In the genomic region with DNA sequence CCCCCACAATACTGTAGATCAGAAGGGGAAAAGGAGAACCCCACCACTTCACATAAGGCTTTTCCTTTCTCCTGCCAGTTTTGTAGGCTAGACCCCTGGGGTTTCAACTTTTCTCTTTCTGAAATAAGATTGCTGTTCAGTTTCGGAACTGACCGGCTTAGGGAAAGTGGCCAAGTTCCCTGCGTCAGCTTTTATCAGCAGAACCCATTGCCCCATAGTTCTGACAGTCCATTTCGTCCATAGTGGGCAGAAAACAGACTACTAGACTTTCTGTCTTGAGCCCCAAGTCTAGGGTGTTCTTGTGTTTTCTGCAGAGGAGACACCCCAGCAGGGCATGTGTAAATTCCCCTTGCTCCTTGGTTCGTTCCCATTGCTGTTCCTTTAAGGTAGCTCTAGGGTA, we compare ENCODE assay signal across 8 mouse cellular contexts.
DNase-seq lines count a peak whose midpoint lies in the region; ATAC-seq and TF ChIP-seq lines count a peak whose summit lies in the region.

No protein-coding gene starts in this region.

- H3K9me3 ChIP-seq in heart, embryonic 11.5 days (replicated peaks; ENCODE audit: control insufficient read depth, low read length) = no peaks in the 10 kb centered on the region
- no peaks in the 10 kb centered on the region for H3K9me3 ChIP-seq in ES-Bruce4 (replicated peaks; ENCODE audit: control insufficient read depth, insufficient read depth, low read length, poor library complexity, severe bottlenecking)
- H3K9me3 ChIP-seq in forebrain, postnatal 0 days (ENCODE audit: low read length) = no peaks in the 10 kb centered on the region
- H3K9me3 ChIP-seq in liver, embryonic 16.5 days (replicated peaks; ENCODE audit: control insufficient read depth, low read length) = no peaks in the 10 kb centered on the region

- H3K27ac ChIP-seq in heart, embryonic 11.5 days (ENCODE audit: low read depth, low read length) = no peak overlapping the region
- no peak overlapping the region for H3K27ac ChIP-seq in ES-Bruce4 (ENCODE audit: insufficient read depth, low read length)
- no peak overlapping the region for H3K27ac ChIP-seq in forebrain, postnatal 0 days (ENCODE audit: low read depth, low read length)
- H3K27ac ChIP-seq in liver, embryonic 16.5 days (ENCODE audit: low read length) = no peak overlapping the region

- H3K36me3 ChIP-seq in heart, embryonic 11.5 days (ENCODE audit: control insufficient read depth, insufficient read depth, low read length) = no peaks in the 10 kb centered on the region
- H3K36me3 ChIP-seq in ES-Bruce4 (ENCODE audit: control insufficient read depth, insufficient read depth, low read length, poor library complexity, severe bottlenecking) = no peaks in the 10 kb centered on the region
- H3K36me3 ChIP-seq in forebrain, postnatal 0 days (ENCODE audit: insufficient read depth) = no peaks in the 10 kb centered on the region
- no peaks in the 10 kb centered on the region for H3K36me3 ChIP-seq in liver, embryonic 16.5 days (ENCODE audit: control insufficient read depth, insufficient read depth)

- DNase-seq in heart, postnatal 4 days = no peak
- no peak for DNase-seq in forebrain, postnatal 0 days
- DNase-seq in frontal cortex, adult 2 months (ENCODE audit: extremely low spot score in 1 of 2, low spot score in 1 of 2) = no peak
- DNase-seq in ovary, postnatal 36 days (ENCODE audit: low spot score) = no peak
- no peak for DNase-seq in urinary bladder, postnatal 25 days (ENCODE audit: low spot score)

- no peak for TF ChIP-seq EP300 in ES-Bruce4 (IDR thresholded peaks at IDR 0.05; ENCODE audit: insufficient read depth, low read depth, low read length)

- no peaks in the 10 kb centered on the region for H3K27me3 ChIP-seq in heart, embryonic 11.5 days (ENCODE audit: control insufficient read depth, insufficient read depth, low read length)
- no peaks in the 10 kb centered on the region for H3K27me3 ChIP-seq in ES-Bruce4 (ENCODE audit: control insufficient read depth, insufficient read depth, low read length, poor library complexity, severe bottlenecking)
- H3K27me3 ChIP-seq in forebrain, postnatal 0 days (ENCODE audit: insufficient read depth, low read length) = no peaks in the 10 kb centered on the region
- peaks cover 14% of the 10 kb centered on the region for H3K27me3 ChIP-seq in liver, embryonic 16.5 days (ENCODE audit: control insufficient read depth, insufficient read depth, low read depth, low read length)

- H3K4me3 ChIP-seq in heart, embryonic 11.5 days (ENCODE audit: low read depth, low read length) = peak overlapping the region; percentile 76; the same call in 1 of the 2 replicates
- H3K4me3 ChIP-seq in ES-Bruce4 (ENCODE audit: low read depth, low read length) = no peak overlapping the region
- peak overlapping the region; percentile 72; the same call in 1 of the 2 replicates for H3K4me3 ChIP-seq in forebrain, postnatal 0 days (ENCODE audit: low read depth, low read length)
- peak overlapping the region; percentile 59 for H3K4me3 ChIP-seq in liver, embryonic 16.5 days (ENCODE audit: low read depth, low read length)

- no peak for TF ChIP-seq CTCF in ES-Bruce4 (IDR thresholded peaks at IDR 0.05; ENCODE audit: low read depth, low read length)
- no peak for TF ChIP-seq CTCF in forebrain, postnatal 0 days (IDR thresholded peaks at IDR 0.05; ENCODE audit: low read depth)

- H3K4me2 ChIP-seq in heart, embryonic 11.5 days = peak overlapping the region; percentile 96
- H3K4me2 ChIP-seq in forebrain, postnatal 0 days (ENCODE audit: low read depth) = peak overlapping the region; percentile 95
- peak overlapping the region; percentile 73 for H3K4me2 ChIP-seq in liver, embryonic 16.5 days (ENCODE audit: low read depth, low read length)

- 58% methylated on average over 5 of the region's 5 CpGs for WGBS in heart, embryonic 11.5 days (ENCODE audit: insufficient replicate concordance)
- 55% methylated on average over 5 of the region's 5 CpGs for WGBS in forebrain, postnatal 0 days
- WGBS in liver, embryonic 16.5 days (ENCODE audit: insufficient replicate concordance) = 56% methylated on average over 5 of the region's 5 CpGs

- no peak for ATAC-seq in heart, embryonic 11.5 days (replicated peaks; ENCODE audit: insufficient number of reproducible peaks, low FRiP score, low TSS enrichment)
- ATAC-seq in forebrain, postnatal 0 days = no peak
- no peak for ATAC-seq in liver, embryonic 16.5 days (ENCODE audit: low read depth)

- no peak overlapping the region for H3K9ac ChIP-seq in heart, embryonic 11.5 days (ENCODE audit: low read depth, low read length)
- H3K9ac ChIP-seq in ES-Bruce4 (ENCODE audit: low read depth, poor library complexity, severe bottlenecking) = peak overlapping the region; percentile 83; the same call in 1 of the 2 replicates
- no peak overlapping the region for H3K9ac ChIP-seq in forebrain, postnatal 0 days
- no peak overlapping the region for H3K9ac ChIP-seq in liver, embryonic 16.5 days (ENCODE audit: low read depth, low read length)

- peaks cover 4% of the 10 kb centered on the region for H3K4me1 ChIP-seq in heart, embryonic 11.5 days (ENCODE audit: control insufficient read depth, insufficient read depth, low read length)
- peaks cover 3% of the 10 kb centered on the region for H3K4me1 ChIP-seq in ES-Bruce4 (ENCODE audit: control insufficient read depth, insufficient read depth, low read length)
- peaks cover 15% of the 10 kb centered on the region for H3K4me1 ChIP-seq in forebrain, postnatal 0 days (ENCODE audit: insufficient read depth)
- H3K4me1 ChIP-seq in liver, embryonic 16.5 days (ENCODE audit: control insufficient read depth, low read depth, low read length) = peaks cover 2% of the 10 kb centered on the region; the same call in 1 of the 2 replicates

- no peak for TF ChIP-seq POLR2A in ES-Bruce4 (IDR thresholded peaks at IDR 0.05; ENCODE audit: insufficient read depth, low read length)
